Mouse (Mus musculus): ENCODE measurements around the gene Selenos.

Selenos gene

GRCm38 (mm10) chr7:66079364-66080230 lies at the start of gene Selenos:
Gene Selenos, plus strand, starts transcription at chr7:66079649.
- in situ Hi-C loops (cut with MboI; ENCODE audit: unreplicated experiment in 2 of 2), result loop anchor here (10.0 to 25.0 kb wide), 4 partner anchors 942 to 1695 kb away; partner anchors contain the start of genes Lrrc28 (in 1 of the 2) and Ttc23 (in 1 of the 2)

- in situ Hi-C loops (cut with MboI; ENCODE audit: unreplicated experiment in 2 of 2), result no loop called here
Observed at GRCm38 (mm10) chr7:66036809-66037208, 42.6 kb upstream of the Selenos start.

- in situ Hi-C loops (cut with MboI; ENCODE audit: unreplicated experiment in 2 of 2), result no loop called here
Observed at GRCm38 (mm10) chr7:66038261-66038660, 41.2 kb upstream of the Selenos start.

- in situ Hi-C loops (cut with MboI; ENCODE audit: unreplicated experiment in 2 of 2), result no loop called here
Observed at GRCm38 (mm10) chr7:66038730-66039129, 40.7 kb upstream of the Selenos start.

GRCm38 (mm10) chr7:66040026-66040814 lies 39.2 kb upstream of the Selenos start:
- in situ Hi-C loops (cut with MboI; ENCODE audit: unreplicated experiment in 2 of 2), result no loop called here

GRCm38 (mm10) chr7:66043552-66044459 lies 35.6 kb upstream of the Selenos start, which contains the start of gene Gm45213:
Gene Gm45213, plus strand, starts transcription at chr7:66043602.
- in situ Hi-C loops (cut with MboI; ENCODE audit: unreplicated experiment in 2 of 2), result no loop called here

- in situ Hi-C loops (cut with MboI; ENCODE audit: unreplicated experiment in 2 of 2), result no loop called here
Observed at GRCm38 (mm10) chr7:66044617-66045016, 34.8 kb upstream of the Selenos start.

GRCm38 (mm10) chr7:66046921-66047918 lies 32.2 kb upstream of the Selenos start:
- in situ Hi-C loops (cut with MboI; ENCODE audit: unreplicated experiment in 2 of 2), result no loop called here

- in situ Hi-C loops (cut with MboI; ENCODE audit: unreplicated experiment in 2 of 2), result no loop called here
Observed at GRCm38 (mm10) chr7:66047975-66048374, 31.5 kb upstream of the Selenos start.

GRCm38 (mm10) chr7:66048446-66049230 lies 30.8 kb upstream of the Selenos start:
- in situ Hi-C loops (cut with MboI; ENCODE audit: unreplicated experiment in 2 of 2), result no loop called here

GRCm38 (mm10) chr7:66053946-66054483 lies 25.4 kb upstream of the Selenos start:
- in situ Hi-C loops (cut with MboI; ENCODE audit: unreplicated experiment in 2 of 2), result loop anchor here (5.0 to 25.0 kb wide), 4 partner anchors 352 to 1667 kb away; partner anchors contain the start of genes Mcee (in 1 of the 2) and Mphosph10 (in 1 of the 2)

- in situ Hi-C loops (cut with MboI; ENCODE audit: unreplicated experiment in 2 of 2), result loop anchor here (5.0 to 25.0 kb wide), 4 partner anchors 738 to 1668 kb away; partner anchors contain the start of genes Mcee (in 1 of the 2) and Mphosph10 (in 1 of the 2)
Observed at GRCm38 (mm10) chr7:66055356-66055755, 24.1 kb upstream of the Selenos start.

- in situ Hi-C loops (cut with MboI; ENCODE audit: unreplicated experiment in 2 of 2), result loop anchor here (5.0 to 25.0 kb wide), 4 partner anchors 741 to 1671 kb away; partner anchors contain the start of genes Mcee (in 1 of the 2) and Mphosph10 (in 1 of the 2)
Observed at GRCm38 (mm10) chr7:66058703-66059102, 20.7 kb upstream of the Selenos start, which contains the start of gene Snrpa1. Gene Snrpa1, plus strand, starts transcription at chr7:66059003.

GRCm38 (mm10) chr7:66060066-66060956 lies 19.1 kb upstream of the Selenos start:
- in situ Hi-C loops (cut with MboI; ENCODE audit: unreplicated experiment in 2 of 2), result loop anchor here (10.0 to 25.0 kb wide), 3 partner anchors 1173 to 1673 kb away; partner anchors contain the start of genes Lrrc28 (in 1 of the 2), Mcee (in 1 of the 2), Mphosph10 (in 1 of the 2) and Ttc23 (in 1 of the 2)

GRCm38 (mm10) chr7:66061057-66061456 lies 18.4 kb upstream of the Selenos start:
- in situ Hi-C loops (cut with MboI; ENCODE audit: unreplicated experiment in 2 of 2), result loop anchor here (10.0 to 25.0 kb wide), 3 partner anchors 1174 to 1674 kb away; partner anchors contain the start of genes Lrrc28 (in 1 of the 2), Mcee (in 1 of the 2), Mphosph10 (in 1 of the 2) and Ttc23 (in 1 of the 2)

GRCm38 (mm10) chr7:66076411-66076810 lies 3.0 kb upstream of the Selenos start:
- in situ Hi-C loops (cut with MboI; ENCODE audit: unreplicated experiment in 2 of 2), result loop anchor here (10.0 to 25.0 kb wide), 4 partner anchors 939 to 1692 kb away; partner anchors contain the start of genes Lrrc28 (in 1 of the 2) and Ttc23 (in 1 of the 2)
